Mouse (Mus musculus) heart, adult 2 months (tissue): ENCODE results near the gene Sema5b.

ENCODE experiments used
- CTCF ChIP-seq: fragments of 200-600 bp; IDR thresholded peaks from 2 replicates; pipeline ENCODE4 v1.8.1; 2022; ENCODE audit warnings: antibody characterized with exemption, mild to moderate bottlenecking, moderate library complexity
- EP300 ChIP-seq: fragments of 200-500 bp; IDR thresholded peaks from 2 replicates; pipeline ENCODE4 v1.6.1; 2011; ENCODE audit warnings: low read depth, low read length, control low read depth; ENCODE audit not compliant: insufficient read depth
- POLR2A ChIP-seq: fragments of 200-500 bp; IDR thresholded peaks from 2 replicates; pipeline ENCODE4 v1.6.1; 2011; ENCODE audit warnings: mild to moderate bottlenecking, low read depth, low read length, control low read depth; ENCODE audit not compliant: insufficient read depth

DNA sequence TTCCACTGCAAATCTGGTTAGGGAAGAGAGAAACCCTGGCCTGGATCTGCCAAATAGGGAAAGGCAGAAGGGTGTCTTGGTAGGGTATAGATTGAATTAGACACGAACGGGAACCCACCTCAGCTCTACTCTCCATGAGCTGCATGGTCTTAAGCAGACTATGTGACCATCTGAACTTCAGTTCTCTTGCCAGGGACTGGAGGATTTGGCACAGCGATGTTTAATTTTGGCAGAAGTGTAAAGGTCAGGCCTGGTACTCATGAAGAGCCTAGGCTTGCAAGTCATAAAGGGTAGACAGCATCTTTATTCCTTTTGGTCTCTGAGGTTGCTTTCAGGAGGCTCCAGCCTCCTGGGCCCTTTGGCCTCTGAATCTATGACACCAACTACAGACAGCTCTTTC, 111.8 kb downstream of the Sema5b start:
- TF ChIP-seq EP300 (no peak), CTCF (no peak), POLR2A (no peak)
